Mouse (Mus musculus) neural tube, embryonic 12.5 days (tissue): ENCODE data around the gene Fbxl16. TPM values are rescaled to one million over a fixed set of nuclear protein-coding genes. Genes with fewer than 3 reads are reported as not detected.

ENCODE experiments used
- ATAC-seq: fragments of 200-750 bp; cut with Nextera tagmentation; 2 replicates; pipeline ENCODE4 v1.8.0; 2017; ENCODE audit warnings: low read depth, mild to moderate bottlenecking, moderate TSS enrichment, moderate library complexity; ENCODE audit not compliant: low FRiP score
- H3K27ac ChIP-seq: fragments of 300-500 bp; sonication (generic); 2 replicates; pipeline ENCODE4 v1.5.1; 2016
- H3K27me3 ChIP-seq: fragments of 300-500 bp; sonication (generic); replicated peaks from 2 replicates; pipeline ENCODE4 v1.6.1; 2016; ENCODE audit warnings: mild to moderate bottlenecking
- H3K36me3 ChIP-seq: fragments of 300-500 bp; sonication (generic); 2 replicates; pipeline ENCODE4 v1.6.1; 2016; ENCODE audit warnings: mild to moderate bottlenecking
- H3K4me1 ChIP-seq: fragments of 300-500 bp; sonication (generic); 2 replicates; pipeline ENCODE4 v1.6.1; 2016
- H3K4me2 ChIP-seq: fragments of 300-500 bp; sonication (generic); replicated peaks from 2 replicates; pipeline ENCODE4 v1.6.1; 2016; ENCODE audit warnings: mild to moderate bottlenecking
- H3K4me3 ChIP-seq: fragments of 300-500 bp; sonication (generic); 2 replicates; pipeline ENCODE4 v1.5.1; 2016
- H3K9ac ChIP-seq: fragments of 300-500 bp; sonication (generic); 2 replicates; pipeline ENCODE4 v1.6.1; 2016; ENCODE audit warnings: mild to moderate bottlenecking
- H3K9me3 ChIP-seq: fragments of 300-500 bp; sonication (generic); 2 replicates; pipeline ENCODE4 v1.6.1; 2016; ENCODE audit warnings: mild to moderate bottlenecking
- WGBS: fragments of 180-500 bp; shearing (Covaris S2); methylation state at CpG from one replicate; pipeline ENCODE4 v1.1.7; 2016; 5-methylcytosine and 5-hydroxymethylcytosine counted together
- polyA plus RNA-seq: library from polyadenylated mRNA; unstranded; fragments of >200 nt; fragmentation: Nextera tagmentation; extraction: Ambion mirVana; gene quantifications from 2 replicates; pipeline ENCODE4 v1.2.1, GENCODE M21; 2016

The Fbxl16 gene
- polyA plus RNA-seq, 1 experiment from 2014 or later: 27.0 TPM

DNA sequence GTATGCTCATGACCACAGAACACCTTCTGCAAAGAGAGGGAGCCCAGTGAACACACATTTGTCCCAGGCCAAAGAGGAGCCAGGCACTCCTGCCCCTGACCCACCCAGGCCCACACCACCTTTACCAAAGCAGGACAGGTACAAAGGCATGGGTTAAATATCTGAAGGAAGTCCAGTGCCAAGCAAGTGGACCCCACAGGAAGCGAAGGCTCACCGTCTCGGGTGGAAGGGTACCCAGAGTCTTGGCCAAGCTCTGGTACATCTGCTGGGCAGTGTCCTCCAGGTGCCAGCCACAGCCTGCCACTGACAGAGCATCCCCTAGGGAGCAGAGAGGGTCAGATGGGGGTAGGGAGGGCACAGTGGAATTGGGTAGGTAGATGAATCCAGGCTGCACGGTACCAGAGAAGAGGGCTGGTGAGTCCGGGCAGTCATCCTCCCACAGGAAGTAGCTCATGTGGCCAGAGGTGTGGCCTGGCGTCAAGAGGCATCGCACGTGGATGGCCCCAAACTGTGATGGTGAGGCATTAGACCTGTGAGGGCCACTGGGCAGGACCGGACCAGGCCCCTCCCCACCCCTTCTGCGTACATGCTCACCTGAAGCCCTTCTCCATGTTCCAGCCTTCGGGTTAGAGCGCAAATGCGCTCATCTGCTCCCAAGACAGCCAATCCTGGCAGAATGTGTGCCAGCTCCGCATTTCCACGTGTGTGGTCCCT, 24.9 kb upstream of the Fbxl16 start:
- 85% methylated on average over 15 of the region's 15 CpGs for WGBS
- Histone ChIP-seq H3K4me3 (peak overlapping the region; percentile 58), H3K4me1 (peaks cover 20% of the 10 kb centered on the region), H3K9me3 (no peaks in the 10 kb centered on the region), H3K27ac (no peak overlapping the region), H3K27me3 (no peaks in the 10 kb centered on the region), H3K4me2 (peak overlapping the region; percentile 78), H3K9ac (peak overlapping the region; percentile 54), H3K36me3 (peaks cover 56% of the 10 kb centered on the region)
- no peak for ATAC-seq

DNA sequence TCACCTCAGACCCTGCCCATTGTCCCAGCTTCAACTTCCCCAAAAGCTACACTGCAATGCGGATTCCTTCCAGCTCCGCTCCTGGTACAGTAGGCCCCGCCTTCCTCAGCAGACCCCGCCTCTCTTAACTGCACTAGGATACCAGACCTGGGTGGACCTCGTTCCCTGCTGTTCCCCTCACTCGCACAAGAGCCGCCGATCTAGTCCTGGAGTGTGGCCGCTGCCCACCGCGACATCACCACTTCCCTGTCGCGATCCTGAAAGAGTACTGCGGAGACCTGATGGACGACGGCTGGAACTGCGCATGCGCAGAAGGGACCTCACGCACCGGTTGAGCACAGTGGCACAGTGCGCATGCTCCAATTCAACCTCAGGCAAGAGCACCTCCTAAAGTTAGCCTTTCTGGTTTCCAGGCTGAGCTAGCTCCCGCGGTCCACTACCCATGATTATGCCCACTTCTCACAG, 23.6 kb upstream of the Fbxl16 start, which contains the start of gene Haghl:
Gene Haghl, minus strand, starts transcription at position 393 of the 465 bp plus-strand sequence.
- under 1% methylated on average over 23 of the region's 23 CpGs for WGBS
- Histone ChIP-seq H3K9ac (peak within 1 kb of the TSS; percentile 54), H3K4me1 (peaks cover 20% of the 10 kb centered on the region), H3K9me3 (no peaks in the 10 kb centered on the region), H3K4me3 (peak within 1 kb of the TSS; percentile 58), H3K36me3 (peaks cover 61% of the 10 kb centered on the region), H3K4me2 (peak within 1 kb of the TSS; percentile 78), H3K27me3 (no peaks in the 10 kb centered on the region), H3K27ac (peak within 1 kb of the TSS; percentile 74)
- peak; percentile 77 for ATAC-seq

DNA sequence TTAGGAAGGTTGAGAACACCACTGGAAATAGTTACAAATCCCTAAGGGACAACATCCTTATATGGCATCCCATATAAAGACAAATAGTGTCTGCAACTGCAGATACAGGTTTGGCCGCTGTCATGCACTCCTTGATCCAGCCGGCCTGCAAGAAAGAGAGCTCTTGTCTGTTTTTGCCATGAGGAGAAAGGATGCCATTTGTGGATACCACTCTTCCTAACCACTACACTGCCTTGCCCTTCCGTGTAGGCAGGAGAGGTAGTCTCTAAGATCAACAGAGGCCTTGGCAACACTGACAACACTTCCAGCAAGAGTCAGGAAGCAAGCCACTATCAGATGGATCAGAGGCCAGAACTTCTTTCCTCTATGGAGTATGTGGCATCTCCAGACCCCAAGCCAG, 22.6 kb upstream of the Fbxl16 start, which contains the start of gene Ccdc78:
Gene Ccdc78, plus strand, starts transcription at position 301 of the 400 bp plus-strand sequence.
- H3K36me3 ChIP-seq: peaks cover 51% of the 10 kb centered on the region
- peak within 1 kb of the TSS; percentile 58 for H3K4me3 ChIP-seq
- peaks cover 30% of the 10 kb centered on the region for H3K4me1 ChIP-seq
- no peak for ATAC-seq
- H3K27me3 ChIP-seq: no peaks in the 10 kb centered on the region
- peak within 1 kb of the TSS; percentile 74; the same call in 1 of the 2 replicates for H3K27ac ChIP-seq
- no peaks in the 10 kb centered on the region for H3K9me3 ChIP-seq
- peak within 1 kb of the TSS; percentile 54 for H3K9ac ChIP-seq
- H3K4me2 ChIP-seq: peak within 1 kb of the TSS; percentile 78
- 88% methylated on average over 3 of the region's 3 CpGs for WGBS

DNA sequence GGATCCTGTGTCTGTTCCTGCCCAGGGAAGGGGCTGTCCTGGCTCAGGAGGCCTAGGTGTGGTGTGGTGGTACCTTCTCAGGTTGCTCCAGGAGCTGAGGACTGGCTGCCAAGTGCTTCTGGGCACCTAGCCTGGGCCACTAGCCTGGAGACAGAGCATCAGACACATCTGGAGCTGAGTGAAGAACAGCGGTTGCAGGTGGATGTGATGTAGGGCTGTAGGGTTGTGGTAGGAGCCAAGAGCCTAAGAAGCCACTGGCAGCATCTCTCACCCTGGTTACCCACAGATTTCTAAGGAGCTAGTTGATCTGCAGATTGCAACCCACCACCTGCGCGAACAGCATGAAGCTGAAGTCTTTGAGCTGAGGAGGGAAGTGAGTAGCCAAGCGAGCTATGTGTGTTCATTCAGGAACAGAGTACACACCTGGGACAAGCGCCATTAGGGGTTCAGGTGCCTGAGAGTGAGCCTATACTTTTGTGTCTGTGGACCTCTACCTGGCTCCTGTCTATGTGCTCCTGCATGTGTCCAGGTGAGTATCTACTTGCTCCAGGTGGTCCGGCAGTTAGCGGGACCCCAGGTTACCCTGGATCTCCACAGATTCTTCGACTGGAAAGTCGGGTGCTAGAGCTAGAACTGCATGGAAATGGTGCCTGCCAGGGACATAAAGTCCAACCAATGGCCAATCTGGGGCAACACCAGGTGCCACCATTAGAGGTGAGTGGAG, 21.9 kb upstream of the Fbxl16 start:
- Histone ChIP-seq H3K4me1 (peaks cover 34% of the 10 kb centered on the region), H3K4me3 (no peak overlapping the region), H3K9ac (no peak overlapping the region), H3K27me3 (no peaks in the 10 kb centered on the region), H3K9me3 (no peaks in the 10 kb centered on the region), H3K27ac (no peak overlapping the region), H3K4me2 (no peak overlapping the region), H3K36me3 (peaks cover 44% of the 10 kb centered on the region)
- 90% methylated on average over 9 of the region's 9 CpGs for WGBS
- ATAC-seq: no peak

DNA sequence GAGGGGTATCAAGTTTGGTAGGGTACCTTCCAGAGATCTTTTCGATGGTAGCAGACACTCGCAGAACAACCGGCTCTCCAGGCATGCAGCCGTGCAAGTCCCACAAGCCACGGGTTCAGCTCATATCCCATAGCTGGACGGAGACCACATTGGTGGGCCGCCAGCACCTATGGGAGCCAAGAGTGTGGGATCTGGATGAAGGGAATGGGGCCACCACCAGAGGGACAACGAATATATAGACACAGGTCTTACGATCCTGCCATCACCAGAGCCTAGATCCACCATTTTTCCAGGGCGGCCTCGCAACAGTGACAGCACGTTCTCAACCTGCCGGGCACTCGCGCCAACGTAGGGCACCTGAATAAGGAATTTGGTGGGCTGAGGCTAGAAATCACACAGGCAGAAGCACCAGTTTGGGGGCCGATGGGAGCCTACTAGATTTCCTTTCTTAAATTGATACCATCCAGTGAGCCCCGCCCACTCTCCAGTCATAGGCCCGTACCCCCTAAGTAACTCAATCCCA, 17.5 kb upstream of the Fbxl16 start:
- no peaks in the 10 kb centered on the region for H3K27me3 ChIP-seq
- H3K36me3 ChIP-seq: peaks cover 23% of the 10 kb centered on the region
- peaks cover 54% of the 10 kb centered on the region for H3K4me1 ChIP-seq
- H3K9me3 ChIP-seq: no peaks in the 10 kb centered on the region
- H3K9ac ChIP-seq: peak overlapping the region; percentile 79
- H3K4me3 ChIP-seq: peak overlapping the region; percentile 72
- no peak for ATAC-seq
- peak overlapping the region; percentile 79; the same call in 1 of the 2 replicates for H3K27ac ChIP-seq
- peak overlapping the region; percentile 95 for H3K4me2 ChIP-seq
- 28% methylated on average over 19 of the region's 19 CpGs for WGBS

DNA sequence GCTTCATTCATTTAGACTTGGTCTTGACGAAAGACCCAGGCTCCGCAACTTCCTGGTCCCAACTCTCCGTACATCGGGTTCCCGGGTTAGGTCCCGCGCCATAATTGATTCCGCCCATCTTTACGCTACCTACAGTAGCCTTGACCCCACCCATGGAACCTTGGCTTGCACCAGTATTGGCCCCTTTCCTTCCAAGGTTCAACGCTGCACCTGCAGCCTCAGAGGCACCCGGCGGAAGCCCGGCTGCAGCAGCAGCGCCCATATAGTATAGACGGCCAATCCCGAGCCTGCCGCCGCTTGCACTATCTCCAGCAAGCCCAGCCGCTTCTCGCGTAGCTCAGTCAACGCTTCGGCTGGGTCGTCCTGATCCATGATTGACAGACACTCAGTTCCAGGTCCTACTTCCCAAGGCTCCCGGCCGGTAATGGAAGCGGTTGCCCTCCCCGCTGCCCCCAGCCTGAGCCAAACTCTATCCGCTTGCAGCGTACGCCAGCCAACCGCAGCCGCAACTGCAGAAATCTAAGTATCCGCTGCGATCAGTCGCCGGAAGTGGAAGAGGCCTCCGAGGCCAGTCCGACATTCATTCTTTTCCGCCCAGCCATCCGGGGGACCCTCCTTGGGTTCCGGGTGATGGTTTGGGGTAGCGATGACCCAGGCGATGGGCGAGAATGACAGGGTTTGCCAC, 16.9 kb upstream of the Fbxl16 start:
- peak; percentile 32; the same call in 1 of the 2 replicates for ATAC-seq

DNA sequence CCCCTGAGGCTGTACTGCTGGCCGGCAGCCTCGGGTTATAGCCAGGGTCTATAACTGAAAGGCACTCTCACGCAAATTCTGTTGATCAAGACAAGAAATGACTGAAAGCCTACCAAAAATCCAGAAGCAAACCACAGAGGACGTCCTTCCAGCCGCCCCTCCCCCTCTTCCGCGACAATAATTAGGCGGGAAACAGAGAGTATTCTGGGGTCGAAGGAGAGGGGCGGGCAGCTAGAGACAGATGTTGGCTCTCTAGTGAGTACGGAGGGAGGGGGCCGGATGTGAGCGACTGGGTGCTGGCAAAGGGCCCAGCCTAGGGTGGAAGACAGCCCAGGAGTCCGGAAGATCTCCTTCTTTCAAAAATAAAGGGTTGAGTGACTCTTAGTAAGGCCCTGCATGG, 16.3 kb upstream of the Fbxl16 start, which contains the start of gene Fam173a:
Gene Fam173a, minus strand, starts transcription at position 287 of the 400 bp plus-strand sequence.
- Histone ChIP-seq H3K9ac (peak within 1 kb of the TSS; percentile 79), H3K27ac (peak within 1 kb of the TSS; percentile 79), H3K4me3 (peak within 1 kb of the TSS; percentile 72), H3K4me2 (peak within 1 kb of the TSS; percentile 95), H3K36me3 (peaks cover 19% of the 10 kb centered on the region), H3K27me3 (no peaks in the 10 kb centered on the region), H3K9me3 (no peaks in the 10 kb centered on the region), H3K4me1 (peaks cover 62% of the 10 kb centered on the region)
- WGBS: 0% methylated on average over 14 of the region's 14 CpGs
- ATAC-seq: peak; percentile 26

More for the DNA sequence above, 16.9 kb upstream of the Fbxl16 start:
- under 1% methylated on average over 45 of the region's 45 CpGs for WGBS
- peak overlapping the region; percentile 79 for H3K27ac ChIP-seq
- H3K4me2 ChIP-seq: peak overlapping the region; percentile 95
- peak overlapping the region; percentile 72 for H3K4me3 ChIP-seq
- peak overlapping the region; percentile 79 for H3K9ac ChIP-seq
- H3K4me1 ChIP-seq: peaks cover 56% of the 10 kb centered on the region
- H3K27me3 ChIP-seq: no peaks in the 10 kb centered on the region
- peaks cover 23% of the 10 kb centered on the region for H3K36me3 ChIP-seq
- H3K9me3 ChIP-seq: no peaks in the 10 kb centered on the region

DNA sequence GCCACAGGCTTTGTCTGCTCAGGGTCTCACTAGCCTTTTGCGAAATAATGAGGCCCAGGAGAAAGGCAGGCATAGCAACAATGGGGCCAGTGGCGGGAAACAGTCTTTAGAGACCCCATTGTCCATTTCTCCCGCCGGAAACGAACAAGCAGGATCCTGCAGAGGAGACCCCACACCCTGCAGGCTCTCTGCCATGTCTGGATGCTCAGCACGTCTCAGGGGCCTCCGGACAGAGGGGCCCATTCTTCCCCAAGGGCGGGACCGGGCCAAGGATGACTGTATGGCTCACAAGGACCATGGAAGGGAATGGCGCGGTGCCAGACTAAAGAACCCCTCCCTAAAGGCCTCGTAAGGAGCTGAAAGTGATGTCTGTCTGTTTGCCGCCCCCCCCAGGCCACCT, 14.7 kb upstream of the Fbxl16 start:
- Histone ChIP-seq H3K27ac (peak overlapping the region; percentile 33; the same call in 1 of the 2 replicates), H3K4me1 (peaks cover 62% of the 10 kb centered on the region), H3K27me3 (no peaks in the 10 kb centered on the region), H3K4me2 (peak overlapping the region; percentile 95), H3K36me3 (peaks cover 7% of the 10 kb centered on the region), H3K9me3 (no peaks in the 10 kb centered on the region), H3K4me3 (no peak overlapping the region), H3K9ac (peak overlapping the region; percentile 72; the same call in 1 of the 2 replicates)
- no peak for ATAC-seq
- 21% methylated on average over 13 of the region's 13 CpGs for WGBS

DNA sequence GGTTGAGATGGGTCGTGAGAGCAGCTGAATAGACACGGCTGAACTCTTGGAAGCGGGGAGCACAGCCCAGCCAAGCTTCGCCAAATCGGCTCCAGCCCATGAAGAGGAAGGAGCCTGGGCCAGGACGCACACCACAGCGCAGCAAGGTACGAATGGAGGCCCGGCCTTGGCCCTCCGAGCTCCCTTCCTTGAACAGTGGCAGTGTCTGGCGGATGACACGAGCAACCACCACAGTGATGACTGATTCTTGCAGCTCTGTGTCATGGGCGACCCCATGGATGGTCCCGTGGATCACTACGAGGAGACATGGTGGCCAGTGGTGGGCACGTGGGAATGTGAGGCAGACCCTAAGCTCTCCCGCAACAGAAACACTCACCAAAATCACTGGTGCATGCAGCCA, 13.9 kb upstream of the Fbxl16 start:
- Histone ChIP-seq H3K9me3 (no peaks in the 10 kb centered on the region), H3K4me1 (peaks cover 62% of the 10 kb centered on the region), H3K9ac (peak overlapping the region; percentile 72), H3K27ac (peak overlapping the region; percentile 34), H3K36me3 (no peaks in the 10 kb centered on the region), H3K4me3 (peak overlapping the region; percentile 80), H3K27me3 (no peaks in the 10 kb centered on the region), H3K4me2 (peak overlapping the region; percentile 95)
- no peak for ATAC-seq
- 49% methylated on average over 17 of the region's 17 CpGs for WGBS

DNA sequence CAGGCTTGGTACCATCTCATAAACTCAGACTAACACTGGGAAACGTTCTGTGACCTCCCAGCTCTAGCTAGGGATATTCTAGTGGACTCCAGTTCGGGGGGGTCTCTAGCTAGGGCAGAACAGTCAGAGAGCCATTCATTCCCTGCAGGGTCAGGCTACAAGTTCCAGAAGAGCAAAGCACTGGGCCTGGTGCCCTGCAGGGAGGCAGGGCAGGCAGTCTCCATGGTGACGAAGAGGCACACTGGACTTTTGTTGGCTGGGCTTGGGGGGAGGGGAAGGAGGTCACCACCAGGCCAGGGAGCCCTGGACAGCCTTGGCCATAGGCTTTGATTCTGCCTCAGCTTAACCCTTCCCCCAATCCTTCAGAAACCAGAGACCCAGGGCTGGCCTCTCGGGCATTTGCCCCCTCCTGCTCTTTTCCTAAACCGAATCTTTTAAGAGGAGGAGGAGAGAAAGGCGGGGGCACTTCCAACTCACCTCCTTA, 13.2 kb upstream of the Fbxl16 start, which contains the start of gene AC134908.4:
Gene AC134908.4, minus strand, starts transcription at position 51 of the 484 bp plus-strand sequence.
- no peak for ATAC-seq
- peaks cover 59% of the 10 kb centered on the region for H3K4me1 ChIP-seq
- H3K9ac ChIP-seq: peak within 1 kb of the TSS; percentile 72
- H3K27me3 ChIP-seq: no peaks in the 10 kb centered on the region
- H3K9me3 ChIP-seq: no peaks in the 10 kb centered on the region
- under 1% methylated on average over 6 of the region's 6 CpGs for WGBS
- no peaks in the 10 kb centered on the region for H3K36me3 ChIP-seq
- peak within 1 kb of the TSS; percentile 47 for H3K27ac ChIP-seq
- peak within 1 kb of the TSS; percentile 95 for H3K4me2 ChIP-seq
- H3K4me3 ChIP-seq: peak within 1 kb of the TSS; percentile 80

DNA sequence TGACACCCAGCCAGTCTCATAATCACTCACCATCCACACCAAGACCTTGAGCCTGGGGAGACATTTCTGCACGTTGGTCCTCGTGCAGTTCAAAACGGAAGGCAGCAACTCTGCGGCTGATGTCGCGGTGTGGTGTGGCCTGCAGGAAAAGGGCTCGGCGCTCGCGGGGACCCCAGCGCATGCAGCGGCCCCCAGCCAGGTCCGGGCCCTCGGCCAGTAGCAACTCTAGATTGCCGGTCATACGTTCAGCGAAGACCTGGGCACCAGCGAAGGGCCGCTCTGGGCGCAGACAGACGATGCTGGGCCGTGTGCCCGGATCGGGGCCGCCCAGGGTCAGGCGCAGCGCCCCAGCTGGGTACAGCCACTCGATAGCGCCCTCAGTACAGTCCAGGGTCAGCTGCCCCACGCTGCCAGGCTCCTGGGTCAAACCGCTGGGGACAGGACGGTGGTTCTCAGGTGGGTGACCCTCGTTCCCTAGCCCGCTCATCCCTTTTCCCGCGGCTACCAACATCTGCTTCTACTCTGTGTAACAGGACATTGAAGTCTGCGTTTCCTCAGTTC, 12.6 kb upstream of the Fbxl16 start:
- Histone ChIP-seq H3K36me3 (no peaks in the 10 kb centered on the region), H3K9ac (peak overlapping the region; percentile 72), H3K27ac (peak overlapping the region; percentile 47), H3K4me2 (peak overlapping the region; percentile 95), H3K4me1 (peaks cover 52% of the 10 kb centered on the region), H3K27me3 (no peaks in the 10 kb centered on the region), H3K4me3 (peak overlapping the region; percentile 80), H3K9me3 (no peaks in the 10 kb centered on the region)
- ATAC-seq: 0 out of 2 replicates have a peak, but pooled peaks have one; percentile 5
- under 1% methylated on average over 37 of the region's 37 CpGs for WGBS
